Mouse (Mus musculus) kidney, embryonic 15.5 days (tissue): Measurements from ENCODE around the gene Hecw2. TPM values are rescaled to one million over a fixed set of nuclear protein-coding genes. Genes with fewer than 3 reads are reported as not detected.

Experiments
- ATAC-seq: fragments of 200-750 bp; cut with Nextera tagmentation; replicated peaks from 2 replicates; pipeline ENCODE4 v1.8.0; 2017; ENCODE audit warnings: moderate TSS enrichment; ENCODE audit not compliant: low FRiP score
- H3K27ac ChIP-seq: fragments of 300-500 bp; sonication (generic); 2 replicates; pipeline ENCODE4 v1.5.1; 2015; ENCODE audit warnings: mild to moderate bottlenecking, inconsistent platforms
- H3K27me3 ChIP-seq: fragments of 300-500 bp; sonication (generic); 2 replicates; pipeline ENCODE4 v1.6.1; 2015; ENCODE audit warnings: inconsistent platforms
- H3K36me3 ChIP-seq: fragments of 300-500 bp; sonication (generic); 2 replicates; pipeline ENCODE4 v1.6.1; 2015; ENCODE audit warnings: inconsistent platforms
- H3K4me1 ChIP-seq: fragments of 300-500 bp; sonication (generic); 2 replicates; pipeline ENCODE4 v1.6.1; 2015; ENCODE audit warnings: inconsistent platforms
- H3K4me2 ChIP-seq: fragments of 300-500 bp; sonication (generic); 2 replicates; pipeline ENCODE4 v1.6.1; 2015; ENCODE audit warnings: moderate library complexity, mild to moderate bottlenecking, inconsistent platforms
- H3K4me3 ChIP-seq: fragments of 300-500 bp; sonication (generic); replicated peaks from 2 replicates; pipeline ENCODE4 v1.5.1; 2015; ENCODE audit warnings: mild to moderate bottlenecking, inconsistent platforms
- H3K9ac ChIP-seq: fragments of 300-500 bp; sonication (generic); 2 replicates; pipeline ENCODE4 v1.6.1; 2015; ENCODE audit warnings: mild to moderate bottlenecking, inconsistent platforms
- H3K9me3 ChIP-seq: fragments of 300-500 bp; sonication (generic); replicated peaks from 2 replicates; pipeline ENCODE4 v1.6.1; 2016; ENCODE audit warnings: inconsistent platforms
- WGBS: fragments of 180-500 bp; shearing (Covaris S2); methylation state at CpG from one replicate; pipeline ENCODE4 v1.1.7; 2015; ENCODE audit warnings: mixed read lengths; 5-methylcytosine and 5-hydroxymethylcytosine counted together
- polyA plus RNA-seq: library from polyadenylated mRNA; unstranded; fragments of >200 nt; fragmentation: Nextera tagmentation; extraction: Ambion mirVana; gene quantifications from 2 replicates; pipeline ENCODE4 v1.2.1, GENCODE M21; 2015

The Hecw2 gene
- 2.6 and 3.2 TPM in 2 replicates for polyA plus RNA-seq

GRCm38 (mm10) chr1:54194954-54195305 is at the start of gene Hecw2:
Gene Hecw2, minus strand, starts transcription at chr1:54195168.
- Histone ChIP-seq H3K27ac (no peak within 1 kb of the TSS), H3K4me3 (peak within 1 kb of the TSS; percentile 76), H3K36me3 (no peaks in the 10 kb centered on the region), H3K27me3 (peaks cover 36% of the 10 kb centered on the region), H3K4me1 (peaks cover 8% of the 10 kb centered on the region; the same call in 1 of the 2 replicates), H3K9ac (peak within 1 kb of the TSS; percentile 56), H3K4me2 (peak within 1 kb of the TSS; percentile 98), H3K9me3 (no peaks in the 10 kb centered on the region)
- ATAC-seq = peak; percentile 87
- WGBS = 1% methylated on average over 38 of the region's 38 CpGs

DNA sequence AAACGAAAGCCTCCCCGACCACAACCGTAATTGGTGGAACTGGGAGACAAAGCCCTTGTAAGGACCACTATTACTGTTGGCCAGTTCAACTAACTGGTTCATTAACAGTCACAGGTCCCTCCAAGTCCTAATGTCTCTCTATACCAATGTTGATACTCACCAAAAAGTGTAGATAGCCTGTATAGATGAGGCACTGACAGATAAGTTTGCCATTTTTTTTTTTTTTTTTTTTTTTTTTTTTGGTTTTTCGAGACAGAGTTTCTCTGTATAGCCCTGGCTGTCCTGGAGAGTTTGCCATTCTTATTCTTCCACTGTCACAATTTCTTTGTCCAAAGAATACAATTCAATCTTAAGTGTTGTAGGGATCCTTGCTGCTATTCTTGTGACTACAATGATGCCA is 47.8 kb upstream of the Hecw2 start:
- Histone ChIP-seq H3K27ac (no peak overlapping the region), H3K4me1 (no peaks in the 10 kb centered on the region), H3K9me3 (no peaks in the 10 kb centered on the region), H3K9ac (no peak overlapping the region), H3K36me3 (no peaks in the 10 kb centered on the region), H3K27me3 (no peaks in the 10 kb centered on the region), H3K4me3 (no peak overlapping the region), H3K4me2 (no peak overlapping the region)
- ATAC-seq = no peak
- WGBS = 91% methylated on average over 4 of the region's 4 CpGs

DNA sequence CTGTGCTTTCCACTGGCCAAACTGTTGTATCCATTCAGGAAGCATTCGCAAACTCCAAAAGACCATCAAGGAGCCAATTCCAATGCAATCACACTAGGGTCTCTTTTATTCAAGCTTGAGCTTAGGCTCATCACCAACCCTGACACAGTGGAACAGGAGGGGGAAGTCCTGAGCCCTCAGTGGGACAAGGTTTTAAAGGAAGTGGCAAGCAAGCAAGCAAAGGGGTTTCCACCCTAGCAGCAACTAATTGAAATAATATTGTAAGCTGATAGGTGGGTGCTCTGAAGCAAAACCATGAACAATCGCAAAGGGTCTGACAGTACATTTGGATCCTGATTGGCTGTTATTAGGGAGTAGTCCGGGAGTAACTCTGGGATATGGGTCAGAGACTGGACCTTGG is 25.3 kb upstream of the Hecw2 start:
- Histone ChIP-seq H3K27me3 (no peaks in the 10 kb centered on the region), H3K27ac (no peak overlapping the region), H3K4me1 (no peaks in the 10 kb centered on the region), H3K9me3 (no peaks in the 10 kb centered on the region), H3K4me3 (no peak overlapping the region), H3K4me2 (no peak overlapping the region), H3K9ac (no peak overlapping the region), H3K36me3 (no peaks in the 10 kb centered on the region)
- ATAC-seq = no peak
- 91% methylated on average over 3 of the region's 3 CpGs for WGBS

GRCm38 (mm10) chr1:54194183-54194953 is 600 bp downstream of the Hecw2 start:
- Histone ChIP-seq H3K9ac (peak overlapping the region; percentile 56), H3K4me3 (peak overlapping the region; percentile 76), H3K9me3 (no peaks in the 10 kb centered on the region), H3K27me3 (peaks cover 36% of the 10 kb centered on the region), H3K4me1 (peaks cover 8% of the 10 kb centered on the region; the same call in 1 of the 2 replicates), H3K4me2 (peak overlapping the region; percentile 98), H3K36me3 (no peaks in the 10 kb centered on the region), H3K27ac (no peak overlapping the region)
- peak; percentile 86 for ATAC-seq
- under 1% methylated on average over 88 of the region's 104 CpGs for WGBS

DNA sequence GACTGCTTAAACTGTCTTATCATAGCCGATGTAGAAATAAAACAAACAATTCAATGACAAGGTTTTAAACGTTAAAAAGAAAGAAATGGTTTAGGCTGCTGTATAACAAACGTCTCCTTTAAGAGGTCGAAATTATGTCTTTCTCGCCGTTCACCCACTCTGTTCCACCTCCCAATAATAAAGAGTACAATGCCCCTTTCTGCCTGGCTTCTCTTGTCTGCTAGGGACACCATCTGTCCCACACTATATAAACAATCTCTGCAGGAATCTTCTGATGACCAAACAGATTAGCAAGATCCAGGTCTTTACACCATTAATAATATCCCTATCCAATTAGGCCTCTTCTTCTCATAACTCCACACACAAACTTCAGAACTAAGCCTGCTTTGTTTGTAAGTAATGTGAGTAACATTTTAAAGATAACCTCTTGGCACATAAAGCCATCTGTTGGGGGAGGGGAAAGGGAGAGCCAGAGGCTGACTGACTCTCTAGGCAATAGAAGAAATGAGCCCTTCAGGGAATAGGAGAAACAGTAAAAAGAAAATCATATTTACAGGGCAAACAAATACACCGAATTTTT is 1.7 kb downstream of the Hecw2 start:
- no peaks in the 10 kb centered on the region for H3K9me3 ChIP-seq
- ATAC-seq = no peak
- WGBS = 47% methylated on average over 7 of the region's 7 CpGs
- no peak overlapping the region for H3K27ac ChIP-seq
- H3K27me3 ChIP-seq = peaks cover 36% of the 10 kb centered on the region
- no peak overlapping the region for H3K9ac ChIP-seq
- H3K4me2 ChIP-seq = no peak overlapping the region
- peaks cover 8% of the 10 kb centered on the region; the same call in 1 of the 2 replicates for H3K4me1 ChIP-seq
- no peak overlapping the region for H3K4me3 ChIP-seq
- no peaks in the 10 kb centered on the region for H3K36me3 ChIP-seq

DNA sequence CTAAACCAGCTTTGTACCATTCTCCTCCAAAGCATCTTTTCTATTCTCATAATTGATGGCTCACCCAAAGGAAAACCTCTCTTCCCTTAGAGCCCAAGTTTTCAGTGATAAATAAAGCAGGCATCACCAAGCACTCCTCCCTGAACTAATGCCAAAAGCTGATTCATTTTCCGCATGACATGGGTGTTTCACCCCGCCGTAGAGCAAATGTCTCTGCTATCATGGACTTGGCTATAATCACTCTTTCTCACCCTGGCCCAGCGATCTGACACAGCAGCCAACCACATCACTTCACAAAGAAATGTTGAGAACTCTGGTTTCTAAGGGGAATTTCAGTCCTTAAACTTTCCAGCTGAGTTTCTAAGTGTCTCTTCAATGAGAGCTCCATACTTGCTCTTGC is 7.4 kb downstream of the Hecw2 start:
- Histone ChIP-seq H3K27me3 (peaks cover 5% of the 10 kb centered on the region; the same call in 1 of the 2 replicates), H3K27ac (no peak overlapping the region), H3K36me3 (no peaks in the 10 kb centered on the region), H3K4me2 (no peak overlapping the region), H3K9me3 (no peaks in the 10 kb centered on the region), H3K9ac (no peak overlapping the region), H3K4me3 (no peak overlapping the region), H3K4me1 (no peaks in the 10 kb centered on the region)
- ATAC-seq = no peak
- whole genome bisulfite sequencing = 78% methylated on average over 4 of the region's 4 CpGs

DNA sequence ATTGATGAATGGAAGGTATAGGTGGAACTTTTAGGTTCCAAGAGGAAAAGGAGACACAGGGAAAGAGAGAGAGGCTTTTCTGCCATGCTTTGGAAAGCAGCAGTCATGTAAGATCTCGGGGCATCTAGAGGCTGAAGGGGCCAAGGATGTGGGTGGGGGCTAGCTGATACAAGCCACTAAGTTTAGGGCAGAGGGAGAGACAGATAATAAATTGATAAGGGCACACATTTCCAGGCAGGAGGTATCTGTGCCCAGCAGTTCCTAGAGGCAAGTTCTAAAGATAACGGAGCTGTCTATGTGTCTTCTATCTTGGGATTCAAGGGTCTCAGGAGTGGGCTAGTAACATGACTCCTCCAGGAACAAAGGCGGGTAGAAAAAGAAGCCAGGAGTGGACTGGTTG is 8.6 kb downstream of the Hecw2 start:
- Histone ChIP-seq H3K36me3 (no peaks in the 10 kb centered on the region), H3K9ac (no peak overlapping the region), H3K4me2 (no peak overlapping the region), H3K27ac (no peak overlapping the region), H3K27me3 (no peaks in the 10 kb centered on the region), H3K9me3 (no peaks in the 10 kb centered on the region), H3K4me1 (no peaks in the 10 kb centered on the region), H3K4me3 (no peak overlapping the region)
- WGBS = 37% methylated on average over 3 of the region's 3 CpGs
- ATAC-seq = no peak

- H3K4me3 ChIP-seq = no peak overlapping the region
- no peak overlapping the region for H3K9ac ChIP-seq
- no peak overlapping the region for H3K27ac ChIP-seq
- H3K4me1 ChIP-seq = no peaks in the 10 kb centered on the region
- WGBS = 61% methylated on average over 1 of the region's 2 CpGs
- no peaks in the 10 kb centered on the region for H3K9me3 ChIP-seq
- H3K36me3 ChIP-seq = no peaks in the 10 kb centered on the region
- H3K27me3 ChIP-seq = no peaks in the 10 kb centered on the region
- ATAC-seq = no peak
- H3K4me2 ChIP-seq = no peak overlapping the region
Observed at GRCm38 (mm10) chr1:54180663-54181062, 14.3 kb downstream of the Hecw2 start.

- no peaks in the 10 kb centered on the region for H3K36me3 ChIP-seq
- no peak overlapping the region for H3K4me2 ChIP-seq
- 91% methylated on average over 7 of the region's 7 CpGs for WGBS
- H3K4me3 ChIP-seq = no peak overlapping the region
- no peak for ATAC-seq
- H3K27me3 ChIP-seq = no peaks in the 10 kb centered on the region
- no peaks in the 10 kb centered on the region for H3K4me1 ChIP-seq
- no peak overlapping the region for H3K9ac ChIP-seq
- H3K9me3 ChIP-seq = no peaks in the 10 kb centered on the region
- no peak overlapping the region for H3K27ac ChIP-seq
Observed at GRCm38 (mm10) chr1:54179179-54179578, 15.8 kb downstream of the Hecw2 start.

DNA sequence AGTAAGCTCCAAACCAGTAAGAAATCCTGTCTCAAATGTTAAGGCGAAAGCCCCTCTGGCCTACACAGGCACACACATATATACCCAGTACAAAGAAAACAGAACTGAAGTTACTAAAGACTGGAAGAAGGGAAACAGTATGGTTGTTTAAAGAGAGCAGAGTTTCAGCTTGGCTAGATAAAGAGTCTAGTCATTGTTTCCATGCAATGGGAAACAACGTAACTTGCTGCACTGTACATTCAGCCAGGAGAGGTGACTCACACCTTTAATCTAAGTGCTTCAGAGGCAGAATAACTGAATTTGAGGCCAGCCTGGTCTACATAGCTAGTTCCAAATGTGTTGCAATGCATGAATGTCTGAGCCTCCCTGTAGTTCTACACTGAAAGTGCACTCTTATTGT is 18.4 kb downstream of the Hecw2 start:
- H3K36me3 ChIP-seq = no peaks in the 10 kb centered on the region
- H3K27me3 ChIP-seq = no peaks in the 10 kb centered on the region
- no peak overlapping the region for H3K27ac ChIP-seq
- no peak for ATAC-seq
- no peaks in the 10 kb centered on the region for H3K9me3 ChIP-seq
- H3K9ac ChIP-seq = no peak overlapping the region
- no peak overlapping the region for H3K4me3 ChIP-seq
- no peak overlapping the region for H3K4me2 ChIP-seq
- no peaks in the 10 kb centered on the region for H3K4me1 ChIP-seq
- 97% methylated on average over 2 of the region's 2 CpGs for WGBS

- no peak for ATAC-seq
- H3K36me3 ChIP-seq = no peaks in the 10 kb centered on the region
- no peaks in the 10 kb centered on the region for H3K27me3 ChIP-seq
- H3K9ac ChIP-seq = no peak overlapping the region
- H3K27ac ChIP-seq = no peak overlapping the region
- H3K9me3 ChIP-seq = no peaks in the 10 kb centered on the region
- no peak overlapping the region for H3K4me3 ChIP-seq
- H3K4me1 ChIP-seq = no peaks in the 10 kb centered on the region
- WGBS = 92% methylated on average over 3 of the region's 3 CpGs
- no peak overlapping the region for H3K4me2 ChIP-seq
Observed at GRCm38 (mm10) chr1:54168014-54168413, 27.0 kb downstream of the Hecw2 start.

DNA sequence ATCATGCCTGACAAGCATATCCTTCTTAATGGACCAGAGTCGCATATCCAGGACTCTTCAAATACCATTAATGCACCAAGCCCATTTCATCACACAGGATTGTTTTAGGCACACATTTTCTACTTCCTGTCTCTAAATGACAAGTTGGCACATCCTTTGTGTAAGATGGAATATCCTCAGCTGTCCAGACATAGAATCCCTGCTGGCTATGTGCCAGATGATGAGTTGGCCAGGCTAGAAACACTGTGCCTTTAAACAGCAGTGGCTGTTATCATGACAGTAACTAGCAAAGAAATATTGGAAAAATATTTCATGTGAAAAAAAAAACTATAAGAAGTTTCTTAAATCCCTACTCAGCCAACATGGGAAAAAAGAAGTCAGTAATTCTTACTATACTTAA is 35.4 kb downstream of the Hecw2 start:
- H3K9me3 ChIP-seq = no peaks in the 10 kb centered on the region
- 65% methylated on average over 1 of the region's 1 CpGs for WGBS
- H3K27me3 ChIP-seq = no peaks in the 10 kb centered on the region

More for the DNA sequence above, 35.4 kb downstream of the Hecw2 start:
- Histone ChIP-seq H3K9ac (no peak overlapping the region), H3K4me3 (no peak overlapping the region), H3K27ac (no peak overlapping the region), H3K4me1 (no peaks in the 10 kb centered on the region), H3K36me3 (no peaks in the 10 kb centered on the region), H3K4me2 (no peak overlapping the region)
- no peak for ATAC-seq
